Mouse (Mus musculus): ENCODE data around the gene Uxs1.

Uxs1 gene

DNA sequence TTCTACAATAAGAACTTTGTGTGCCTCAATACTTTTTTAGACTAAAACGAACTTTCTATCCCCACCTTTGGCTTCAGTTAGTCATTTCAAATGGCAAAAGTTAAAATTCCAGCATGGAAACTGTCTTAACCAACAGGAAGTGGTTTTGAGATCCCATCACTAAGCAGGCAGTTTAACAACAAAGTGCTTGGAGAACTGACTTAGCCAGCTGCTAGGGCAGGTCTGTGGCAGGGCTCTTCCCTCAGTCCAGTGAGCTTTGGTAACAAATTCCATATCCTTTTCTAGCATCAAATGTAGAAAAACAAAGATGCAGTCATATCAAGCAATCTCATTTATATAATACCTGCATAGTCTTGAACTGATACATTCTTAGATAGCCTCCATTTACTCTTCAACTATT is 105.1 kb downstream of the Uxs1 start:
- no peak for DNase-seq (ENCODE audit: low spot score in 2 of 2)

- DNase-seq (ENCODE audit: low spot score in 2 of 2), result no peak
Observed at GRCm38 (mm10) chr1:43718793-43719192, 108.8 kb downstream of the Uxs1 start.

- DNase-seq (ENCODE audit: low spot score in 2 of 2), result no peak
Observed at GRCm38 (mm10) chr1:43717967-43718366, 109.6 kb downstream of the Uxs1 start.

GRCm38 (mm10) chr1:43714841-43715240 is 112.8 kb downstream of the Uxs1 start:
- no peak for DNase-seq (ENCODE audit: low spot score in 2 of 2)

DNA sequence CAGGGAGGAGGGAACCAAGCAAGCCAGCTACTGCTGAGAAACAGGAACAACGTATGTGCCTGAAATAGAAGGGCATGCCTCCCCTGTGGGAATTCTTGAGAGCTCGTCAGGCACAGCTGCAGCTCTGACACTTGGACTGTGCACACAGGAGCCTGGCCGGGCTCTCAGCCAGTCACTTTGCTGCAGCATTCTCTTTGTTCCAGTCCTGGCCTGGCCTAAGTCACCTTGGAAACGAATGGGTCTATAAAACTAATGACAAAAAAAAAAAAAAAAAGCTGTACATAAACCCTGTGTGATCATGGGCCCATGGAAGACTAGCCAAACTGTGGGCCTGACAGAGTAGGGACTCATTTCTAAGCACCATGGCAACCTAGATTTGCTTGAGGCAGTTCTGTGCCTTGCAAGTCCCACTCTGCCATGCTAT is 129.0 kb downstream of the Uxs1 start:
- no peak for DNase-seq (ENCODE audit: low spot score in 2 of 2)
